23 mouse cellular contexts compared by ENCODE assay signal in genomic region chr9:21633106-21633505, GRCm38 (mm10).
"Had no signal": no experiment of that assay in that cellular context is flagged by ENCODE, and none has a peak within 500 bp of the region (broad histone marks: within the 10 kb centered on the region; RNA-seq: fewer than 3 reads in every experiment).

No protein-coding gene starts in this region.

- H3K9ac ChIP-seq: kidney, embryonic 15.5 days; limb, embryonic 13.5 days; liver, embryonic 12.5 days; liver, embryonic 15.5 days; lung, embryonic 15.5 days; midbrain, embryonic 13.5 days; neural tube, embryonic 12.5 days; neural tube, embryonic 15.5 days; stomach, embryonic 15.5 days had no signal

- H3K4me1 ChIP-seq: kidney, embryonic 15.5 days; limb, embryonic 10.5 days; liver, embryonic 12.5 days; liver, embryonic 15.5 days; lung, embryonic 15.5 days; midbrain, embryonic 10.5 days; midbrain, embryonic 13.5 days; neural tube, embryonic 12.5 days; stomach, embryonic 15.5 days had no signal

- ATAC-seq: liver, embryonic 12.5 days; midbrain, embryonic 13.5 days had no signal

- H3K9me3 ChIP-seq: kidney, embryonic 15.5 days; limb, embryonic 10.5 days; limb, embryonic 13.5 days; liver, embryonic 12.5 days; liver, embryonic 15.5 days; lung, embryonic 15.5 days; megakaryocyte, embryonic 14.5 days; midbrain, embryonic 10.5 days; midbrain, embryonic 13.5 days; neural tube, embryonic 12.5 days; neural tube, embryonic 15.5 days; stomach, embryonic 15.5 days had no signal

- H3K4me3 ChIP-seq: kidney, embryonic 15.5 days; limb, embryonic 10.5 days; limb, embryonic 13.5 days; liver, embryonic 12.5 days; liver, embryonic 15.5 days; lung, embryonic 15.5 days; megakaryocyte, embryonic 14.5 days; midbrain, embryonic 10.5 days; midbrain, embryonic 13.5 days; neural tube, embryonic 12.5 days; neural tube, embryonic 15.5 days; stomach, embryonic 15.5 days had no signal

- H3K27me3 ChIP-seq: kidney, embryonic 15.5 days; limb, embryonic 13.5 days; liver, embryonic 12.5 days; liver, embryonic 15.5 days; lung, embryonic 15.5 days; megakaryocyte, embryonic 14.5 days; midbrain, embryonic 13.5 days; neural tube, embryonic 12.5 days; neural tube, embryonic 15.5 days; stomach, embryonic 15.5 days had no signal

- H3K27ac ChIP-seq: kidney, embryonic 15.5 days; limb, embryonic 10.5 days; limb, embryonic 13.5 days; liver, embryonic 12.5 days; liver, embryonic 15.5 days; lung, embryonic 15.5 days; midbrain, embryonic 10.5 days; midbrain, embryonic 13.5 days; neural tube, embryonic 12.5 days; neural tube, embryonic 15.5 days; stomach, embryonic 15.5 days had no signal

- DNase-seq: kidney, adult 8-10 months; kidney, postnatal 10 days; kidney, postnatal 36 days; liver; lung, adult 18-20 months; lung, postnatal 10 days; lung, postnatal 36 days; right cerebral cortex, adult 18-20 months; right cerebral cortex, postnatal 14 days; right cerebral cortex, postnatal 4 days; thymus, postnatal 25 days had no signal

- H3K4me2 ChIP-seq: kidney, embryonic 15.5 days; limb, embryonic 13.5 days; liver, embryonic 12.5 days; liver, embryonic 15.5 days; lung, embryonic 15.5 days; midbrain, embryonic 13.5 days; neural tube, embryonic 12.5 days; neural tube, embryonic 15.5 days; stomach, embryonic 15.5 days had no signal
